Mouse (Mus musculus) MEL (cell line): ENCODE results near the gene Ropn1. TPM values are rescaled to one million over a fixed set of nuclear protein-coding genes. Genes with fewer than 3 reads are reported as not detected.
"Not testable (repeated sequence)": the region's sequence is repeated elsewhere in the genome, so short reads cannot be mapped to it uniquely, and the experiment has no call there.

Source experiments
- DNase-seq: peaks from one replicate; pipeline ENCODE4 v3.0.0; 2011; ENCODE audit warnings: low read depth, low spot score
- H3K27ac ChIP-seq: 2 replicates; pipeline ENCODE4 v1.5.1; 2012; ENCODE audit warnings: low read depth, mild to moderate bottlenecking, control low read depth, low read length, moderate library complexity; ENCODE audit not compliant: control insufficient read depth
- H3K27me3 ChIP-seq, 2 experiments: fragments of 150-350 bp in 1 of 2; sonication (generic) in 1 of 2; 2 replicates each; pipeline ENCODE4 v1.6.1; 2012; ENCODE audit warnings: low read length in 2 of 2, mild to moderate bottlenecking in 2 of 2, improper control_type of control experiment in 1 of 2, moderate library complexity in 1 of 2; ENCODE audit not compliant: insufficient read depth in 2 of 2, control insufficient read depth in 1 of 2
- H3K36me3 ChIP-seq, 2 experiments: 2 replicates each; pipeline ENCODE4 v1.6.1; 2012 to 2014; ENCODE audit warnings: low read length in 2 of 2, improper control_type of control experiment in 1 of 2, inconsistent platforms in 1 of 2, mild to moderate bottlenecking in 1 of 2; ENCODE audit not compliant: insufficient read depth in 2 of 2, control insufficient read depth in 1 of 2
- H3K4me1 ChIP-seq, 2 experiments: fragments of 150-350 bp in 1 of 2; sonication (generic) in 1 of 2; 2 replicates each; pipeline ENCODE4 v1.6.1; 2012; ENCODE audit warnings: low read length in 2 of 2, improper control_type of control experiment in 1 of 2, mild to moderate bottlenecking in 1 of 2; ENCODE audit not compliant: insufficient read depth in 2 of 2, control insufficient read depth in 1 of 2
- H3K4me3 ChIP-seq, 2 experiments: fragments of 150-350 bp in 1 of 2; sonication (generic) in 1 of 2; 2 replicates each; pipeline ENCODE4 v1.5.1; 2012; ENCODE audit warnings: low read depth in 2 of 2, low read length in 2 of 2, mild to moderate bottlenecking in 2 of 2, moderate library complexity in 2 of 2, control low read depth in 1 of 2, improper control_type of control experiment in 1 of 2; ENCODE audit not compliant: control insufficient read depth in 1 of 2, insufficient read depth in 1 of 2
- H3K79me2 ChIP-seq: 2 replicates; pipeline ENCODE4 v1.6.1; 2012; ENCODE audit warnings: mild to moderate bottlenecking, low read length, moderate library complexity; ENCODE audit not compliant: control insufficient read depth, poor library complexity, insufficient read depth
- H3K9ac ChIP-seq: 2 replicates; pipeline ENCODE4 v1.6.1; 2012; ENCODE audit warnings: low read depth, mild to moderate bottlenecking, control low read depth, low read length, moderate library complexity; ENCODE audit not compliant: control insufficient read depth, poor library complexity, severe bottlenecking
- H3K9me3 ChIP-seq: fragments of 150-350 bp; sonication (generic); replicated peaks from 2 replicates; pipeline ENCODE4 v1.6.1; 2012; ENCODE audit warnings: mild to moderate bottlenecking, low read length, improper control_type of control experiment, moderate library complexity; ENCODE audit not compliant: insufficient read depth
- CHD2 ChIP-seq: IDR thresholded peaks from 2 replicates; pipeline ENCODE4 v1.6.1; 2011; ENCODE audit warnings: low read length, improper control_type of control experiment
- CTCF ChIP-seq, 3 experiments: IDR thresholded peaks in 2 of 3; conservative IDR thresholded peaks in 1 of 3; 2 replicates each; pipeline ENCODE4 v1.5.1; 2011 to 2012; ENCODE audit warnings: low read length in 3 of 3, low read depth in 2 of 3, mild to moderate bottlenecking in 2 of 3, improper control_type of control experiment in 1 of 3, inconsistent platforms in 1 of 3, mixed read lengths in 1 of 3, moderate library complexity in 1 of 3; ENCODE audit not compliant: control insufficient read depth in 1 of 3, insufficient read depth in 1 of 3, poor library complexity in 1 of 3, severe bottlenecking in 1 of 3
- EP300 ChIP-seq, 2 experiments: IDR thresholded peaks; 2 replicates each; pipeline ENCODE4 v1.6.1; 2011; ENCODE audit warnings: improper control_type of control experiment in 2 of 2, low read length in 2 of 2, low read depth in 1 of 2, mild to moderate bottlenecking in 1 of 2
- GABPA ChIP-seq: IDR thresholded peaks from 2 replicates; pipeline ENCODE4 v1.6.1; 2012; ENCODE audit warnings: low read depth, mild to moderate bottlenecking, inconsistent platforms, low read length, improper control_type of control experiment, moderate library complexity
- GATA1 ChIP-seq: IDR thresholded peaks from 2 replicates; pipeline ENCODE4 v1.6.1; 2011; ENCODE audit warnings: low read depth, low read length, improper control_type of control experiment
- HCFC1 ChIP-seq: IDR thresholded peaks from 2 replicates; pipeline ENCODE4 v1.6.1; 2012; ENCODE audit warnings: low read depth, mild to moderate bottlenecking, inconsistent platforms, low read length, improper control_type of control experiment, moderate library complexity
- JUND ChIP-seq: IDR thresholded peaks from 2 replicates; pipeline ENCODE4 v1.6.1; 2011; ENCODE audit warnings: low read depth, mild to moderate bottlenecking, improper control_type of control experiment, low read length
- MAFK ChIP-seq: IDR thresholded peaks from 2 replicates; pipeline ENCODE4 v1.6.1; 2011; ENCODE audit warnings: low read depth, mild to moderate bottlenecking, low read length, improper control_type of control experiment, borderline replicate concordance
- MAX ChIP-seq: IDR thresholded peaks from 2 replicates; pipeline ENCODE4 v1.6.1; 2011; ENCODE audit warnings: low read length, improper control_type of control experiment
- MEF2A ChIP-seq: IDR thresholded peaks from 2 replicates; pipeline ENCODE4 v1.6.1; 2014; ENCODE audit warnings: low read depth, mild to moderate bottlenecking, inconsistent platforms, low read length, improper control_type of control experiment; ENCODE audit not compliant: poor library complexity, insufficient replicate concordance, severe bottlenecking; ENCODE audit errors: extremely low read depth
- MXI1 ChIP-seq: IDR thresholded peaks from 2 replicates; pipeline ENCODE4 v1.6.1; 2011; ENCODE audit warnings: mild to moderate bottlenecking, low read depth, low read length, improper control_type of control experiment
- NELFE ChIP-seq: IDR thresholded peaks from 2 replicates; pipeline ENCODE4 v1.6.1; 2011; ENCODE audit warnings: low read depth, low read length, improper control_type of control experiment
- NRF1 ChIP-seq: IDR thresholded peaks from 2 replicates; pipeline ENCODE4 v1.6.1; 2014; ENCODE audit warnings: low read depth, mild to moderate bottlenecking, inconsistent platforms, low read length, improper control_type of control experiment, moderate library complexity; ENCODE audit not compliant: poor library complexity, insufficient read depth, severe bottlenecking
- POLR2A ChIP-seq, 2 experiments: IDR thresholded peaks; 2 replicates each; pipeline ENCODE4 v1.6.1; 2011 to 2012; ENCODE audit warnings: low read length in 2 of 2, mild to moderate bottlenecking in 2 of 2, control low read depth in 1 of 2, improper control_type of control experiment in 1 of 2, low read depth in 1 of 2, moderate library complexity in 1 of 2; ENCODE audit not compliant: control insufficient read depth in 1 of 2, insufficient read depth in 1 of 2, poor library complexity in 1 of 2
- POLR2AphosphoS2 ChIP-seq: IDR thresholded peaks from 2 replicates; pipeline ENCODE4 v1.6.1; 2011; ENCODE audit warnings: low read length, improper control_type of control experiment
- POLR2AphosphoS5 ChIP-seq: IDR thresholded peaks from 2 replicates; pipeline ENCODE4 v1.6.1; 2012; ENCODE audit warnings: low read depth, borderline replicate concordance, mild to moderate bottlenecking, inconsistent platforms, low read length, moderate library complexity, mixed read lengths
- TCF12 ChIP-seq: IDR thresholded peaks from 2 replicates; pipeline ENCODE4 v1.6.1; 2014; ENCODE audit warnings: low read depth, mild to moderate bottlenecking, inconsistent platforms, low read length, improper control_type of control experiment, moderate library complexity
- ZC3H11A ChIP-seq: IDR thresholded peaks from 2 replicates; pipeline ENCODE4 v1.6.1; 2012; ENCODE audit warnings: low read depth, mild to moderate bottlenecking, inconsistent platforms, low read length, improper control_type of control experiment
- ZKSCAN1 ChIP-seq: IDR thresholded peaks from 2 replicates; pipeline ENCODE4 v1.6.1; 2012; ENCODE audit warnings: low read depth, mild to moderate bottlenecking, inconsistent platforms, low read length, improper control_type of control experiment, moderate library complexity
- ZMIZ1 ChIP-seq: IDR thresholded peaks from 2 replicates; pipeline ENCODE4 v1.6.1; 2012; ENCODE audit warnings: low read depth, mild to moderate bottlenecking, inconsistent platforms, low read length, improper control_type of control experiment, moderate library complexity
- polyA plus RNA-seq, 2 experiments: library from polyadenylated mRNA; stranded (reverse) in 1 of 2; unstranded in 1 of 2; fragments of >175 nt in 1 of 2; fragments of >200 nt in 1 of 2; gene quantifications; 2 replicates each; pipeline versions ENCODE4 v1.2.1 to v1.2.4; 2012; ENCODE audit warnings: low replicate concordance in 2 of 2, low read depth in 1 of 2; ENCODE audit not compliant: insufficient read length in 2 of 2, insufficient read depth in 1 of 2, missing spikeins in 1 of 2
- total RNA-seq: library from RNA; depleted of rRNA; stranded (reverse); fragments of 300-350 nt; gene quantifications from 2 replicates; pipeline ENCODE4 v1.2.3, GENCODE M21; 2012

The Ropn1 gene
- total and polyA plus RNA-seq, 3 experiments, result not detected

- no peak for DNase-seq
- H3K4me3 ChIP-seq, result no peak overlapping the region
- no peaks in the 10 kb centered on the region; a peak in 1 of 4 replicates for H3K27me3 ChIP-seq
- H3K9me3 ChIP-seq, result no peaks in the 10 kb centered on the region
- H3K4me1 ChIP-seq, result no peaks in the 10 kb centered on the region
- H3K36me3 ChIP-seq, result no peaks in the 10 kb centered on the region
- no peak overlapping the region for H3K9ac ChIP-seq
- TF ChIP-seq POLR2AphosphoS5 (no peak), CHD2 (no peak), ZKSCAN1 (no peak), NRF1 (no peak)
- H3K79me2 ChIP-seq, result no peaks in the 10 kb centered on the region
- no peak overlapping the region for H3K27ac ChIP-seq
These were observed 3.3 kb downstream of the Ropn1 start for GRCm38 (mm10) chr16:34653023-34653422.

GRCm38 (mm10) chr16:34657566-34657965 is 7.8 kb downstream of the Ropn1 start:
- not testable (repeated sequence) for DNase-seq, H3K4me1 ChIP-seq, H3K9me3 ChIP-seq, H3K27ac ChIP-seq, H3K27me3 ChIP-seq, H3K79me2 ChIP-seq, H3K4me3 ChIP-seq, H3K36me3 ChIP-seq, H3K9ac ChIP-seq

GRCm38 (mm10) chr16:34657983-34658382 is 8.3 kb downstream of the Ropn1 start:
- no peaks in the 10 kb centered on the region for H3K4me1 ChIP-seq
- TF ChIP-seq JUND, result no peak
- TF ChIP-seq ZC3H11A, result no peak
- no peak for TF ChIP-seq TCF12
- TF ChIP-seq ZKSCAN1, result no peak
- TF ChIP-seq POLR2AphosphoS5, result no peak
- no peak for TF ChIP-seq HCFC1
- no peak for TF ChIP-seq MAFK
- TF ChIP-seq MEF2A, result no peak
- TF ChIP-seq CTCF (IDR thresholded peaks at IDR 0.05 in 2 of 3, conservative IDR thresholded peaks at IDR 0.05 in 1 of 3; ENCODE audit: control insufficient read depth in 1 of 3, insufficient read depth in 1 of 3, low read depth in 2 of 3, low read length in 3 of 3, poor library complexity in 1 of 3, severe bottlenecking in 1 of 3), result no peak
- TF ChIP-seq NELFE, result no peak
- TF ChIP-seq ZMIZ1, result no peak
- no peak for TF ChIP-seq MAX
- TF ChIP-seq POLR2A (IDR thresholded peaks at IDR 0.05; ENCODE audit: control insufficient read depth in 1 of 2, insufficient read depth in 1 of 2, low read depth in 1 of 2, low read length in 2 of 2, poor library complexity in 1 of 2), result no peak
- TF ChIP-seq EP300 (IDR thresholded peaks at IDR 0.05; ENCODE audit: low read depth in 1 of 2, low read length in 2 of 2), result no peak
- TF ChIP-seq CHD2, result no peak
- TF ChIP-seq GATA1, result no peak
- TF ChIP-seq POLR2AphosphoS2, result no peak
- no peak for TF ChIP-seq MXI1
- TF ChIP-seq GABPA, result no peak

More at GRCm38 (mm10) chr16:34657983-34658382, 8.3 kb downstream of the Ropn1 start:
- no peak for DNase-seq
- Histone ChIP-seq H3K36me3 (no peaks in the 10 kb centered on the region), H3K27ac (no peak overlapping the region), H3K27me3 (peaks cover 2 to 3% of the 10 kb centered on the region in 2 experiments; a peak in 3 of 4 replicates), H3K9ac (no peak overlapping the region), H3K4me3 (no peak overlapping the region), H3K79me2 (no peaks in the 10 kb centered on the region), H3K9me3 (no peaks in the 10 kb centered on the region)
